Mouse (Mus musculus): ENCODE measurements around the gene Spns3. TPM values are rescaled to one million over a fixed set of nuclear protein-coding genes. Genes with fewer than 3 reads are reported as not detected.

The Spns3 gene
- polyA plus RNA-seq, 1 experiment from 2014 or later, result 0.04 TPM

- Histone ChIP-seq H3K4me2 (no peak overlapping the region), H3K27me3 (no peaks in the 10 kb centered on the region), H3K4me3 (no peak overlapping the region), H3K27ac (replicated peaks) (peak overlapping the region; percentile 28; the same call in 1 of the 2 replicates), H3K4me1 (replicated peaks) (peaks cover 30% of the 10 kb centered on the region), H3K9me3 (no peaks in the 10 kb centered on the region), H3K36me3 (peaks cover 26% of the 10 kb centered on the region; the same call in 1 of the 2 replicates), H3K9ac (no peak overlapping the region)
- no peak for ATAC-seq (ENCODE audit: low read depth)
- WGBS, result 73% methylated on average over 7 of the region's 7 CpGs
Measured at GRCm38 (mm10) chr11:72475408-72475807, 74.9 kb downstream of the Spns3 start.

- Histone ChIP-seq H3K9ac (no peak overlapping the region), H3K4me1 (replicated peaks) (peaks cover 30% of the 10 kb centered on the region), H3K9me3 (no peaks in the 10 kb centered on the region), H3K27me3 (no peaks in the 10 kb centered on the region), H3K27ac (replicated peaks) (no peak overlapping the region), H3K4me2 (no peak overlapping the region), H3K36me3 (peaks cover 27% of the 10 kb centered on the region; the same call in 1 of the 2 replicates), H3K4me3 (no peak overlapping the region)
- WGBS, result 74% methylated on average over 3 of the region's 3 CpGs
- no peak for ATAC-seq (ENCODE audit: low read depth)
Measured at GRCm38 (mm10) chr11:72474926-72475325, 75.4 kb downstream of the Spns3 start.

DNA sequence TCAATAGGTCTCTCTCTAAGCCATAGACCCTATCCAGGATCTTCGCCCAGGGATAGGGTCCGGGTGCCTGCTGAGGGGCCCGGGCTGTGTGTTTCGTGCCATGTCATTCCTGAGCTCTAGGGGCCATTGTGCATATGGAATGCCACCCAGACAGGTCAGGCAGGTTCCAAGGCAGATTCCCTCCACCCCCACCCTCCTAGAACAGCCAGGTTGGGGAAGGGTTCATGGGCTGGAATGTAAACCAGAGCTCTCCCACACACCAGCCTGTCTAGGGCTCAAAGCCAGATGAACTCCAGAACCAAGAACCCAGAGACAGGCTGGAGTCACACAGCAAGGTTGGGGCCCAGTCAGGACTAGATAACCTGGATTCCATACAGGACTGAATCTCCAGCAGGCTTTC, 76.8 kb downstream of the Spns3 start:
- Histone ChIP-seq H3K9me3 (no peaks in the 10 kb centered on the region), H3K36me3 (peaks cover 29% of the 10 kb centered on the region; the same call in 1 of the 2 replicates), H3K4me1 (replicated peaks) (peaks cover 44% of the 10 kb centered on the region), H3K27ac (replicated peaks) (no peak overlapping the region), H3K4me3 (no peak overlapping the region), H3K9ac (no peak overlapping the region), H3K27me3 (no peaks in the 10 kb centered on the region), H3K4me2 (no peak overlapping the region)
- no peak for ATAC-seq (ENCODE audit: low read depth)
- 90% methylated on average over 4 of the region's 4 CpGs for WGBS

GRCm38 (mm10) chr11:72471381-72471780, 78.9 kb downstream of the Spns3 start:
- H3K4me2 ChIP-seq, result no peak overlapping the region
- peaks cover 29% of the 10 kb centered on the region; the same call in 1 of the 2 replicates for H3K36me3 ChIP-seq
- no peaks in the 10 kb centered on the region for H3K9me3 ChIP-seq
- no peaks in the 10 kb centered on the region for H3K27me3 ChIP-seq
- 76% methylated on average over 6 of the region's 6 CpGs for WGBS
- peaks cover 40% of the 10 kb centered on the region for H3K4me1 ChIP-seq (replicated peaks)
- no peak overlapping the region for H3K9ac ChIP-seq
- H3K4me3 ChIP-seq, result no peak overlapping the region
- no peak overlapping the region for H3K27ac ChIP-seq (replicated peaks)
- ATAC-seq (ENCODE audit: low read depth), result no peak

DNA sequence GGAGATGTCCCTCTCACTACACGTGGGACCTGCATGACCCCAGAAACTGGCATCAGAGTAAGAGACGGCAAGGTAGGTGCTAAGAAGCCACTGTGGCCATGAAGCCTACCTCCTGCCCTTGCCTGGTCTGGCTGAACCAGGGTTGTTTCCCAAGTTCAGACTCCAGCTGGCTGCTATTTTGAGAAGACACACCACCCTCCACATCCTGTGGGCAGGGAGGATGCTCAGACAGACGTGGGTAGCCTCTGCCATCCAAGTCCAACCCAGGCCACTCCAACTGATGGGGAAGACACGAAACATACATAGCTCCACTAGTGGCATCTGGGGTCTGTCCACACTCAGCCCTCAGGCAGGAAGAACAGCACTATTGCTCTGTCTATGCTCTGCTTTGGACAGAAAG, 80.3 kb downstream of the Spns3 start:
- Histone ChIP-seq H3K4me2 (no peak overlapping the region), H3K27me3 (no peaks in the 10 kb centered on the region), H3K9me3 (no peaks in the 10 kb centered on the region), H3K36me3 (peaks cover 31% of the 10 kb centered on the region; the same call in 1 of the 2 replicates), H3K9ac (no peak overlapping the region), H3K4me3 (no peak overlapping the region), H3K27ac (replicated peaks) (peak overlapping the region; percentile 68), H3K4me1 (replicated peaks) (peaks cover 40% of the 10 kb centered on the region)
- 69% methylated on average over 4 of the region's 4 CpGs for WGBS
- no peak for ATAC-seq (ENCODE audit: low read depth)

GRCm38 (mm10) chr11:72469217-72469616, 81.1 kb downstream of the Spns3 start:
- Histone ChIP-seq H3K4me3 (no peak overlapping the region), H3K36me3 (peaks cover 31% of the 10 kb centered on the region; the same call in 1 of the 2 replicates), H3K4me1 (replicated peaks) (peaks cover 43% of the 10 kb centered on the region), H3K9me3 (no peaks in the 10 kb centered on the region), H3K4me2 (no peak overlapping the region), H3K27ac (replicated peaks) (peak overlapping the region; percentile 68), H3K27me3 (no peaks in the 10 kb centered on the region), H3K9ac (no peak overlapping the region)
- peak; percentile 64 for ATAC-seq (ENCODE audit: low read depth)
- 27% methylated on average over 5 of the region's 5 CpGs for WGBS

DNA sequence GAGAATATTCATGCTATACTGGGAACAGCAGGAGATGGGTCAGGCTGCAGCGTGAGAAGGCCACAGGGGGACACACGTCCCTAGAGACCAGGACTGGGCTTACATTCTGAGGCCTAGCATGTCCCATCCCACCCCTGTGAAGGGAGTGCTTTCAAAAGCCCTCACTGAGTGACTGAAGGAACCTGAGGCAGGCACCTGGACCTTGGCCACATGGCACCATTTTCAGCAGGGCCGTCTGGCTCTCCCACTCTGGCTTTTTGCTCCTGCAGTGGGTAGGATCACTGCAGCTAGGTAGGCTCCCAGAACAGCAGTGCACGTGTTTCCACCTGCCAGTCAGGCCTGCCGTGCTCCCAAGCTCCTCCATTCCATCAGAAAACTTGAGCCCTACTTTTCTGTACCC, 81.8 kb downstream of the Spns3 start:
- no peaks in the 10 kb centered on the region for H3K9me3 ChIP-seq
- H3K9ac ChIP-seq, result no peak overlapping the region
- no peak for ATAC-seq (ENCODE audit: low read depth)
- no peak overlapping the region for H3K4me3 ChIP-seq
- WGBS, result 74% methylated on average over 5 of the region's 5 CpGs
- no peak overlapping the region for H3K4me2 ChIP-seq
- peaks cover 43% of the 10 kb centered on the region for H3K4me1 ChIP-seq (replicated peaks)
- peak overlapping the region; percentile 68 for H3K27ac ChIP-seq (replicated peaks)
- peaks cover 28% of the 10 kb centered on the region; the same call in 1 of the 2 replicates for H3K36me3 ChIP-seq
- no peaks in the 10 kb centered on the region for H3K27me3 ChIP-seq

DNA sequence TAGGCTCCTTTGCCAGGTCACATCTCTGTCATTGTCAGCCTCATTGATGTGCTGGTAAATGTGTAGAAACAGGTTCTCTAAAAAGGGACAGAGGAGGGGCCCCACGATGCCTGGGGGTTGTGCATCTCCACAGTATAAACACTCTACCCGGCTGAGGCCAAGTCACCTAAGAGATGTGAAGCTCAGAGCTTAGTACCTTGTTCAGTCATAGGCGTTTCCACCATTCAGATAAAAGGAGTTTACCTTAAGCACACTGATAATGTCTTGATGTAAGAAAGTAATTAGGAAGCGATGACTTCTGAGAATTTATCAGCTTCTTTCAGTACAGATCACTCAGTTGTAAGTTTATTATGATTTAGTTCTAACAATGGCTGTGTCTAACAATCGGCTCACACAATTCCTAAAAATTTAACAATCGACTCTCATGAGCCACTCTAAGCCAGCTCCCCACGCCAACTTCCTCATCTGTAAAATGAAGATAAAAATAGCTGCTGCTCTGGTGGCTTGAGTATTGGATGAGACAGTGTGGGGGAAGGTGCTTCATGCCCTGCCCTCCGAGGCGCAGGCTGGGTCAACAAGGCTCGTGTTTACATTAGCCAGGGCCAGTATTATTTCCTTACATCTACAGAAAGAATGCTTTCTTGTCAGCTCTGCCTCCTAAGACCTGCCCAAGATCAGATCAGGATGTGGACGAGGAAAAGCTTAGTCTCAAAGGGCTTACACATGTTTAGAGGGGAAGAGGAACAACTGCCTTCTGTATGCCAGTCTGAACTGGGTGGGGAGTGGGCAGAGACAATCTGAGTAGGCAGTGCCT, 83.4 kb downstream of the Spns3 start:
- no peak for ATAC-seq (ENCODE audit: low read depth)
- no peak overlapping the region for H3K4me2 ChIP-seq
- H3K36me3 ChIP-seq, result peaks cover 28% of the 10 kb centered on the region; the same call in 1 of the 2 replicates
- 68% methylated on average over 11 of the region's 11 CpGs for WGBS
- H3K4me1 ChIP-seq (replicated peaks), result peaks cover 50% of the 10 kb centered on the region
- H3K27me3 ChIP-seq, result no peaks in the 10 kb centered on the region
- no peak overlapping the region for H3K4me3 ChIP-seq
- H3K9ac ChIP-seq, result no peak overlapping the region
- H3K9me3 ChIP-seq, result no peaks in the 10 kb centered on the region
- peak overlapping the region; percentile 43; the same call in 1 of the 2 replicates for H3K27ac ChIP-seq (replicated peaks)

DNA sequence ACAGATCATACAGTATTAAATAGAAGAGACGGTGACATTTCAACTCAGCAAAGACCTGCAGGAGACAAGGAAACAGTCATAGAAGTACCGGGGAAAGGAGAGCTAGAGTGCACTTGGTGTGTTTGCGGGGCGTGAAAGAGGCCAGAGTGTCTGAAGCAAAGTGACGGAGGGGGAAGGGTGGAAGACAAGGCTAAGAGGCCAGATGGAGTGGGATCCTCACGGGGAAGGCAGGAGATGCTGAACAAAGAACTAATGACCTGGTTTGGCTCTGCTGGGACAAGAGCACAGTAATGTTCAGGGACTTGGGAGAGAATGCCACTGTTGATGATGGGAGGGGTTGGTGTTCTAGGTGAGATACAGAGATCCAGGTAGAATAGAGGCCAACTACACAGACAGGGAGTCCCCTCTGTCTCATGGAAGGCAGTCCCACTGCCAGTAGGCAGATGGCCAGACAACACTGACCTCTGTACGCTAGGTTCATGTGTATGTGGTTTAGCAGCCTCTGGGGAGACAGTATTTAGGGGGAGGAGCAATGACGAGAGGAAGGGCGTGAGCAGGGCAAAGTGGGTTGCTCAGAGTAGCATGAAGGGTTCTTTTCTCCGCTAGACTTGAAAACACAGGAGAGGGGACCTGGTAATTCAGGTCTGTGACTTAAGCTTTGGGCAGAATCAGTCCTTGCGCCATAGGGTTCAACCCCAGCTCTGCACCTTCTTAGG, 84.2 kb downstream of the Spns3 start:
- H3K27ac ChIP-seq (replicated peaks), result peak overlapping the region; percentile 43
- H3K9ac ChIP-seq, result no peak overlapping the region
- no peak overlapping the region for H3K4me3 ChIP-seq
- no peaks in the 10 kb centered on the region for H3K9me3 ChIP-seq
- H3K27me3 ChIP-seq, result no peaks in the 10 kb centered on the region
- no peak overlapping the region for H3K4me2 ChIP-seq
- peaks cover 23% of the 10 kb centered on the region; the same call in 1 of the 2 replicates for H3K36me3 ChIP-seq
- peaks cover 56% of the 10 kb centered on the region for H3K4me1 ChIP-seq (replicated peaks)
- 65% methylated on average over 11 of the region's 11 CpGs for WGBS
- no peak for ATAC-seq (ENCODE audit: low read depth)

DNA sequence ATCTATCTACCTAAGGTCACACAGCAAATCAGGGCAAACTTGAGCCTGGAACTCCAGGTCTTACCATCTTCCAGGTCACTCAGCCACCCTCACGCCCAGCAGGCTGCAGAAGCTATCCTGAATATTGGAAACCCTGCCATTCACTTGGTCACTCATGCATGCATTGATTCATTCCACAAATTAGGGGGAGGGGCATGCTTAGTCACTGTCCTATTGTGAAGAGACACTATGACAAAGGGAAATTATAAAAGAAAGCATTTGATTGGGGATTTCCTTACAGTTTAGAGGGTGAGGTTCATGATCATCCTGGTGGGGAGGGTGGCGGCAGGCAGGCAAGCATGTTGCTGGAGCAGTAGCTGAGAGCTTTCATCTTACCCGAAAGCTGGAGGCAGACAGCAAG, 85.5 kb downstream of the Spns3 start:
- peaks cover 56% of the 10 kb centered on the region for H3K4me1 ChIP-seq (replicated peaks)
- no peaks in the 10 kb centered on the region for H3K27me3 ChIP-seq
- H3K4me3 ChIP-seq, result no peak overlapping the region
- no peak overlapping the region for H3K27ac ChIP-seq (replicated peaks)
- no peak for ATAC-seq (ENCODE audit: low read depth)
- H3K4me2 ChIP-seq, result no peak overlapping the region
- no peak overlapping the region for H3K9ac ChIP-seq
- no peaks in the 10 kb centered on the region for H3K9me3 ChIP-seq
- H3K36me3 ChIP-seq, result peaks cover 33% of the 10 kb centered on the region
- WGBS, result 58% methylated on average over 3 of the region's 3 CpGs

- Histone ChIP-seq H3K9me3 (no peaks in the 10 kb centered on the region), H3K4me3 (no peak overlapping the region), H3K9ac (no peak overlapping the region), H3K36me3 (peaks cover 57% of the 10 kb centered on the region), H3K27me3 (no peaks in the 10 kb centered on the region), H3K4me2 (no peak overlapping the region), H3K4me1 (replicated peaks) (peaks cover 37% of the 10 kb centered on the region), H3K27ac (replicated peaks) (no peak overlapping the region)
- ATAC-seq (ENCODE audit: low read depth), result no peak
- 47% methylated on average over 5 of the region's 5 CpGs for WGBS
Measured at GRCm38 (mm10) chr11:72461500-72461981, 88.8 kb downstream of the Spns3 start.

DNA sequence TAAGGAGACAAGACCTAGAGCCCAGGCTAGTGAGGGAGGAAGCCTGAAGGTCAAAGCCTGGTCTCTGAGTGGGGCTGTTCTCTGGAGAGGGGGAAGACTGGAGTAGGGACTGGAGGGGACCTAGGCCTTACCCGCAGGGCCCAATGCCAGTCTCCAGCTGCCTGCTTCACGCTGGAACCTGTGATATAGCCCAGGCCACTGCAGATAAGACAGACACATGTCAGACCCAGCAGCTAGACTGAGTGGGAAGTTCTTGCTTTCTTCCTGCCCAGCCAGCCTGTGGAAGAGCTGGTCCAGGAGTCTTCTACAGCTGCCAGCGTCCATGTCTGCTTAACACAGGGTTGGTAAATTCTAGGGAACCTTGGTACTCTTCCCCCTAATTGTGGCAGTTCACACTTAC, 91.8 kb downstream of the Spns3 start:
- H3K9me3 ChIP-seq, result no peaks in the 10 kb centered on the region
- H3K27ac ChIP-seq (replicated peaks), result peak overlapping the region; percentile 56; the same call in 1 of the 2 replicates
- no peak overlapping the region for H3K4me3 ChIP-seq
- no peak overlapping the region for H3K4me2 ChIP-seq
- peaks cover 72% of the 10 kb centered on the region for H3K36me3 ChIP-seq
- WGBS, result 88% methylated on average over 3 of the region's 3 CpGs
- peaks cover 34% of the 10 kb centered on the region for H3K4me1 ChIP-seq (replicated peaks)
- H3K9ac ChIP-seq, result no peak overlapping the region
- ATAC-seq (ENCODE audit: low read depth), result no peak
- H3K27me3 ChIP-seq, result no peaks in the 10 kb centered on the region

Measured in neural tube, embryonic 13.5 days (tissue).